Mouse (Mus musculus) ovary, postnatal 14 days (tissue): ENCODE measurements around the gene Rpl38.

ENCODE experiments used
- DNase-seq: peaks from one replicate; pipeline ENCODE4 v3.0.0; 2022; ENCODE audit warnings: low spot score

Gene Rpl38

DNA sequence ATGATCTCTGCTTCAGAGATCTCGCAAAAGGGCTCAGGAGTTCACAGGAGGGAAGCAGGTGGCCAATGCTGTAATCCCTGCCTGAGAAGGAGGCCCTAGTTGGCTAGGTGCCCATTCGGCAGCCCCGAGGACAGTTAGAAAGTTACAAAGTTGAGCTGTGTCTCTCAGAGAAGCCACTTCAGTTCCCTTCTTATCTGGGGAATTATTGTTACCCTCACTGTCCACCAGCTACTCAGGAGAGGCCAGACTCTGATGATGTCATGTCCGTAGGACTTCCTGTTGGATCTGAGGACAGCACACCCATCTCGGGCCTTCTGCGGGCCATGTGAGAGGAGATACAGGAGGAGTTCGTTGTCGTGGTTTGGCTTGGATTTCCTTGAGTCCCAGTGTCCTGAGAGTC is 11.3 kb downstream of the Rpl38 start:
- no peak for DNase-seq

DNA sequence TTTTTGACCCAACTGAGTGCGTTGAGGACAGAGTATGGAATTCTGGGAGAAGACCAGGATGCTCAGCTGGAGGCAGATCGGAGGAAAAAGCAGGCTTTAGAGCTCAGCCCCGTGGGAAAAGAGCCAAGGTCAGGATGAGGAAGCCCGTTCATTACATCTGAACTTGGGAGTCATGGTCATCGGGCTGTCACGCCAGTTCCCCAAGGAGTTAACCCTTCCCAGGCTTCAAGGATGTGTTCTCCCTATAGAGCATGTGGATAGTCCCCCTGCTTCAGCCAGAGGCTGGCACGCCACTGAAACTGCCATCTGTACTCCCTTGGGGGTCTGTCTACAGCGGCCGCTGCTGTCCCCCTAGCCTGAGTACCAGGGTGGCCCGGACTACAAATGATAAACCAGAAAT is 12.0 kb downstream of the Rpl38 start:
- no peak for DNase-seq

DNA sequence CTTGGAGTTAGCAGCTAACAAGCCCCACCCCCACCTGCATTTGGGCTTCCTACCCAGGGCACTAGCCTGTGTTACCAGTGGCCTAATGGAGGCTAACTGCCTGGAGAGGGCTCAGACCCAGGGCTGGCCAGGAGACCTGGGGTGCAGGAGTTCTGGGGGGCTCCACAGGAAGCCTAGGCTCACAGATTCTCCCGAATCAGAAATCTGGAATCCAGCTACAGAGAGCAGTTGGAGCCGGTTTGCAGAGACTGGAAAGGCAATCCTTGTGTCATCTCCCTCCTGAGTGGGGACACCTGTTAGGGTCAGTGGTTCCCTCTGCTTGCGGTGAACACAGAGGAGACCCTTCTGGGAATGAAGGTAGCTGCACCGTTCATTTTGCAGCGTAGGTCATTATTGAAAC is 12.7 kb downstream of the Rpl38 start:
- no peak for DNase-seq

DNA sequence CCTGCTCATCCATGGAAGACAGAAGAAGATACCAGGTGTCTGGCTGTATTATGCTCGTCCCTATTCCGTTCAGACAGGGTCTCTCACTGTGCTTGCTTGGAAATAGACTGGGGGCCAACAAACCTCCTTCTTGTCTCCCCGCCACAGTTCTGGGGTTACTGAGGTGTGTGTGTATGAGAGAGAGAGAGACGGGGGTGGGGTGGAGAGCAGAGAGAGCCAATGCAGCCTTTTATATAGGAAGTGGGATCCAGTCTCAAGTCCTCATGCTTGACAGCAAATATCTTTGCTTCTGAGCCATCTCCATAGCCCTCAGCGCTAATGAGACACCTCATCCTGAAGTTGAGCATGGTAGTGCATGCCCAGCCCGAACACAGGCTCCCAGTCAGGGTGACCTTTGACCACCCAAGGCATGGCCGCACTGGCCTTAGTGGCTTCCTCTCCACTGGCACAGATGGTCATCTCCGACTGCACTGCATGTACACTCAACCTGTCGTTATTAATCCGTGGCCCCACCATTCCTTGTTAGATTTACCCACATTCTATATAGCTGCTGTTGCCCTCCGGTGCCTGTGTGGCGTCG is 14.1 kb downstream of the Rpl38 start:
- DNase-seq: no peak

DNA sequence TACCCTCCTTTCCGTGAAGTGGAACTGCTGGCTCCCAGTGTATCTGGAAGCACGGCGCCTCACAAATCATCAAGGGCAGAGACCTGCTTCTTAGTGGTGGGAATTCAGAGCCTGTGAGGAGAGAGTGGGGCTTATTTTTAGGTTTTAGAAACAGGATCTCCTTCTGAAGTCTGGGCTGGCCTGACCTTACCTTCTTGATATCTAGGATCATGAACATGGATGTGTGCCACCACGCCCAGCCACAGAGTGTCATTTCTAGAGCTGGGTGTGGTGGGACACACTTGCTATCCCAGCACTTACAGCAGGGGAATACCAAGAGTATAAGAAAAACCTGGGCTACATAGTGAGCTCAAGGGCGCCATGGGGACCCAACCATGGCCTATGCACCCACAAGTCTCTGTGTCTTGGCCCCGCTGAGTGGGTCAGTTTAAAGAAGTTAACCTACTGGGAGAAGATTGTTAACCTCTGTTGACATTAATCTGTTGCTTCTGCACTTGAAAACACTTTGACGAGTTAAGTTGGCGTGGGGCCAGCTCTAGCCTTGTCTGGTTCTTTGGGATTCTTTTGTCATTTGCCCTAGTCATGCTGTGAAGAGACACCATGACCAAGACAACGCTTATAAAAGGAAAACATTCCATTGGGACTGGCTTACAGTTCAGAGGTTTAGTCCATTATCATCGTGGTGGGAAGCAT is 14.9 kb downstream of the Rpl38 start:
- no peak for DNase-seq

DNA sequence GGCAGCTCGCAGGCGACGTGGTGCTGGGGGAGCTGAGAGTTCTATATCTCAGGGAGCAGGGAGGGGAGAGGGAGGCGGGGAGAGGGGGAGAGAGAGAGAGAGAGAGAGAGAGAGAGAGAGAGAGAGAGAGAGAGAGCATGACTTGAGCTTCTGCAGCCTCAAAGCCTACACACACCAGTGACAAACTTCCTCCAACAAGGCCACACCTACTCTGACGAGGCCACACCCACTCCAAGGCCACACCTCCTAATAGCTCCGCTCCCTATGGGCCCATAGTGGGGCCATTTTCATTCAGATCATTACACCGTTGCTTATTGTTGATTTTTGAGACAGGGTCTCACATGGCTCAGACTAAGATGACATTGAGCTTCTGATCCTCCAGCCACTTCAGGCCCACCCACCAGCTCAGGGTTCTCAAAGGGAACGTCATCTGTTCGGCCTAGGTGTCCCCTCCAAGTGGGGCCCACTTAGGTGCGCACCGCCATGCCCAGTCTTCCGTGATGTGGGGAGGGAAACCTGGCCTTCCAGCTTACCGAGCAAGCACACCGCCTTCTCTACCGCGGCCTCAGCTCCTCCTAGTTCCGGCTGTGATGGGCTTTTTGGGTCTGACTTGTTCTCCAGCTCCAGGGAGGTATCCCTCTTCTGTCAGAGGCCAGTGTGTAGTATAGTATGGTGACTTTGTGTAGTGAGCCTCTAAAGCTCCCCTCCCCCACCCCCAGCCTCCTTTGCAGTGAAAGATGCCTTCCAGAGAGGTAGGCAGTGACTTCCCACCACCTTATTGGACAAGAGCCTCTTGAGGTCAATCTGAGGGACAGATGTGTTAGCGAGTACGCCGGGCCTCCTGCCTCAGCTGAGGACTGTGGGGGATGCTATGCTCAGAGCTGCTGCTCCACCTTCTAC is 15.6 kb downstream of the Rpl38 start:
- no peak for DNase-seq

DNA sequence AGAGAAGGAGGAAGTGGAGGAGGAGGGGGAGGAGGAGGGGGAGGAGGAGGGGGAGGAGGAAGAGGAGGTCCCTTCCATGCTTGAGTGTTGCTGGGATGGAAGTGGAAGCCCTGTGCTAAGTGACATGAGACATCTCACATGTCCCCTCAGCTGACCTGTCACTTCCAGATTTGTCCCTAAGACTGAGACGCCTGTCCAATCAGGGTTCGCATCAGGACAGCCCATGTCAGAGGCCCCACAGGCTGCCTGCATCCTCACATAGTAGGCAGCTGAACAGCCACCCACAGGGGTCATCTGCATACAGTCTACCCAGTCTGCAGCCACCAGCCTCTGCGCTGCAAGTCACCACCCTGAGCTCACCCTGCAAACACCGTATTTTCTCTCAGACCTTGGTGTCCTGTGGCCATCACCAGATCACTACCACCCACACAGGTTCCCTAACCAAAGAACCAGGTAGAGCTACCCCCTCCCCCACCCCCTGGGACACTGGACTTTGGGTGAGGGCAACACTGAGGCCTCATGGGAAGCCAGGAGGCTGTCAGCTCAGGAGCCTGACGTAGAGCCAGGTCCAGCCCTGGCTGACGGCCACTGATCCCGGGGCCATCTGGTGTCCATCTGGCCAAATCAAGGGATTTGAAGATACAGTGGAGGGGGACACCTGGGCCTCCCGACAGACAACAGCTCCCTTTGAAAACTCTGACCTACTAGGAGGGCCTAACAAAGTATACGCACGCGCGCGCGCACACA is 16.5 kb downstream of the Rpl38 start:
- DNase-seq: no peak

DNA sequence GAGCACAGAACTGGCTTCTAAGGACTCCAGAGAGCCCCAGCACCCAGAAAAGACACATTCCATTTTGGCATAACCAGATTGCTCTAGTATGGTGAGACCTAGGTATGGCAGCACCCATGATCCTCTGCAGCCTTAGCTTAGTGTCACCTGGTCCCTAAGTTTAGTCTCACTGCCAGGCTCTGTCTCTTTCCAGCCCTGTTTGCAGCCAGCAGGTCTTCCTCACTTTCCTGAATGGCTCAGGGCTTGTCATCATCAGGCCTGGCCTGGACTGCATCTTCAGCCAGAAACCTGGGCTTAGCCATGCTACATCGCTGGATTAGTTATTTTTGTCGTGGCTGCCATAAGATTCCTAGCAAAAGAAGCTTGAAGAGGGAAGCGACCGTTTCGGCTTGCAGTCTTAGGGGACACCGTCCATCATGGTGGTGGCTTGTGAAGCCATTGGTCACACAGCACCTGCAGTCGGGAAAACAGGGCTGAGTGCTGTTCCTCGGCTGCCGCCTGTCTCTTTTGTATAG is 17.3 kb downstream of the Rpl38 start:
- no peak for DNase-seq

DNA sequence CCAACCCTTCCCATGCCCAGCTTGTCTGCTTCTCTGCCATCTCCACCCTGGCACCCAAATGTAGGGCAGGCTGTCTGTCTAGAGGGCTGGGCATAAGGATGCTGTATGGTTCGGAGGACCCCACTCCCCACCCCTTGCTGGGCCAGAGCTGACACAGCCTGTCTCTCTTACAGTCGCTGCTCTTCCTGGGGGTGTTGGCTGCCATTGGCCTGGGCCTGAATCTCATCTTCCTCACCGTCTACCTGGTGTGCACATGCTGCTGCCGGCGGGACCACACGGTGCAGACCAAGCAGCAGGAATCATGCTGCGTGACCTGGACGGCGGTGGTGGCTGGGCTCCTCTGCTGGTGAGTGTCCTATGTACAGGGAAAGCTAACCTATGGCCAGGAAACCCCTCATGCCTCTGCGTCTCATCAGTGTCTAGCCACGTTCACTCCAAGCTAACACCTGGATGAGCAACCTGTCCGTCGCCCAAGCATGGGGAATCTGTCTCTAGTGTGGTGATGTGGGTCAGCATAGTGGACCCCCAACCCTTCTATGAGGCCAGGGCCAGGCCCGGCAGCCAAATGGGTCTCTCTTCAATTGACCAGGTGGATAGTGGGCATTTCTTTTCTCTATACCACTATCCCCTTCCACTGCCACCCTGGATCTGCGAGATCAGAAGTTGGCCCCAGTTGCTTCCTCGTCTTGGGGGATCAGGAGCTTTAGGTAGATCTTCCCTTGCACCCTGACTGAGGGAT is 18.1 kb downstream of the Rpl38 start:
- no peak for DNase-seq

DNA sequence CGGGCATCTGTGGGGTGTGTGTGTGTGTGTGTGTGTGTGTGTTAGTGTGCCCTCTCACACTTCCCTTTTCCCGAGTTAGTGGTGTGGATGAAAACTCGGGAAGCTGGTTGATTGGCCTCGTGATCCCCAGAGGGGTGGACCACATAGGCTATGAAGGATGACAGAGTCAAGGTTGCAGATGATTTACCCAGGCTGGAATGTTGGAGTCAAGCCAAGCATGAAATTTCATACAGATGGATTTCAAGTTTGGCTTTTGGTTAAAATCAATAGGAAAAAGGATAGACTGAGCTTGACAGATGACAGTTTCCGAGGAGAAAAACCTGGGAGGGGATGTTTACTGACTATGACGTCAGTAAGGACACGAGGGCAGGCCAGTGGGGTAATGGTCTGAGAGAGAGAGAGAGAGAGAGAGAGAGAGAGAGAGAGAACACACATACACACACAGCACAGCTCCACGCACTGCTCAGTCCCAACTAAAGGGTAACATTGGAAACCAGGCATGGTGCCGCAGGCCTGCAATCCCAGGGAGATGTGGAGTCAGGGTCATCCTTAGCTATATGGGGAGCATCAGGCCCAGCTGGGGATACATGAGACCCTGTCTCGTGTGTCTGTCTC is 19.4 kb downstream of the Rpl38 start:
- DNase-seq: no peak

DNA sequence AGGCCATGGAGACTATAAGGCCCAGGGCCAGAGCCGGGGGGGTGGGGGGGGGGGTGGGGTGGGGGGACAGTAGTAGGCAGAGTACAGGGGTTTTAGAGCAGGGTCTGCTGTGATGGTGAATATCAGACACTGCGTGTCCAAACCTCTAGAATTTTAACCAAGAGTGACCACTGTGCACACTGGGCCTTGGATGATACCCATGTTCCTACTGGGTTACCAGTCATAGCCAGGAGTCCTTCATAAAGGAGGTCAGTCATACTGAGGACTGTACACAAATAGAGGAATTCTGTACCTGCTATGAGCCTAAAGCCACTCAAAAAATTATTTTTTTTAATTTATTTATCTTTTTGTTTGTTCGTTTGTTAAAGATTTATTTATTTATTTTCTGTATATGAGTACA is 20.4 kb downstream of the Rpl38 start:
- no peak for DNase-seq

DNA sequence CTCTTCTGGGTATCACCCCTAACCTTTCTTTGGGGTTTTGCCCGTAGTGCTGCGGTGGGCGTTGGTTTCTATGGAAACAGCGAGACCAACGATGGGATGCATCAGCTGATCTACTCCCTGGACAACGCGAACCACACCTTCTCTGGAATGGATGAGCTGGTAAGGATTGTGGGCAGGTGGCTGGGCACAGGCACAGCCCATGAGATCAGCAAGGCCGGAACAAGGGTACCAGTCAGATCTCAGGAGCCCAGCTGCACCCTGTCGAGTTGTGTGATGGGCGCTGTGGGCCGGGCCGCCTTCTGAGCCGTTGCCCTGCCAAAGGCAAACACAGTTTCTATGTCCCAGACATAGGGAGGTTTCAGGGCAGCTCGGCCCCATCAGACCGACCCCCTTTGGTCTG is 21.9 kb downstream of the Rpl38 start:
- no peak for DNase-seq

DNA sequence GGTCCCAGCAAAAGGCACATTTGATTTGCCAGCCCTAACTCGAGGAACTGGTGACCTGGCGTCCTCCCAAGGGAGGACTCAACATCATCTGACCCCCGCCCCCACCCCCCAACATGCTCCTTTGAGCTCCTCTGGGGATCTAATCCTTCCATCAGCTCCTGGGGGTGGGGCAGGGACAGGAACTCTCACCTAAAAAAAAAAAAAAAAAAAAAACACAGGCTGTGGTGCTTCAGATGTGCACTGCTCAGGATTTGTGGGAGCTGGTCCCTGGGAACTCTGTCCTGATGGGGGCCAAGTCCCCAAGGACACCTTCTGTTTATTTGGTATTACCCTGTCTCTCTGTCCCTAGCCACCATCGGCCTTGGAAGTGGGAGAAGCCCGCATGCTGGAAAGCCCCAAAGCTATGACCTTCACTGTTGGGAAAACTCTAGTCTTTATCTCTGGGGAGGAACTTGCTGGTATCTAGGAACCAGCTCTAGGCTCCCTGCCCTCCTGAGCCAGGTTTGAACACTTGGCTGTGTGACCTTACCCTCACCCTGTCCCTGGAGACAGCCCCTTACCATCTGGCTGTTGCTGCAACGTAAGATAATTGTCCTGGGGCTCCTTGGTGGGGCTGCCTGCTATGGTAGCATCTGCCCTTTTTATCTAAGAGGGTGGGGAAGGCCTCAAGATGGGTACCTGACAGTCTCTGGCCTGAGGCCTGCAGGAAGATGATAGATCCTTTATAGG is 23.3 kb downstream of the Rpl38 start:
- no peak for DNase-seq

DNA sequence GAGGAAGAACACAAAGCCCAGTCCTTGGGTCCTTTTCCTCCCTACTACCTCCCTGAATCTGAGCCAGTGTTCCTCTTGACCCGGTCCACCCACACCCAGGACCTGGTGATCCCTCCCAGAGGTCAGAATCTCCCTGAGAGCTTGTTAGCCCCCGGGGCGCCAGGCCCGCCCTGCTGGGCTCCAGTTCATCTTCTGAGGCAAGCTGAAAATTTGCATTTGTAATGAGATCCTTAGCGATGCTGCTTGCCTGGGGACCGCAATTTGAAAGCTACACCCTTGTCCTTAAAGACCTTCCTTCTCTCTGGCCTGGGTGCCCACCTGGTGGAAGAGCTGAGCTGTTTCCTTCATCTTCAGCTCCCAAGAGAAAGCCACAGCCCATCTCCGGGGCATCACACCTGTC is 24.3 kb downstream of the Rpl38 start:
- no peak for DNase-seq

DNA sequence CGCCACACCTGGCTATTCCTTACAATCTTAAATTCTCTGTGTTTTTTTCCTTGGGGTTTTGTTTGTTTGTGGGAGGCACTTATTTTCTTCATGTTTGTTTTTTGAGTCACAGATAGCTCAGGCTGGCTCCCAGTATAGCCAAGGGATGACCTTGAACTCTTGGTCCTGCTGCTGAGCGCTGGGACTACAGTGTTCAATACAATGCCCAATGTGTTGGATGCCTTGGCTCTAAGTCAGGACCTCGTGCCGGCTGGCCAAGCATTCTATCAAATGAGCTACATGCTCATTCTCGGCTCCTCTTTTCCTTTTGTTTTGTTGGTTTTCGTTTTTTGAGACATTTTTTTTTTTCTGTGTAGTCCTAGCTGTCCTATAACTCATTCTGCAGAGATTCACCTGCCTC is 25.1 kb downstream of the Rpl38 start:
- DNase-seq: no peak

DNA sequence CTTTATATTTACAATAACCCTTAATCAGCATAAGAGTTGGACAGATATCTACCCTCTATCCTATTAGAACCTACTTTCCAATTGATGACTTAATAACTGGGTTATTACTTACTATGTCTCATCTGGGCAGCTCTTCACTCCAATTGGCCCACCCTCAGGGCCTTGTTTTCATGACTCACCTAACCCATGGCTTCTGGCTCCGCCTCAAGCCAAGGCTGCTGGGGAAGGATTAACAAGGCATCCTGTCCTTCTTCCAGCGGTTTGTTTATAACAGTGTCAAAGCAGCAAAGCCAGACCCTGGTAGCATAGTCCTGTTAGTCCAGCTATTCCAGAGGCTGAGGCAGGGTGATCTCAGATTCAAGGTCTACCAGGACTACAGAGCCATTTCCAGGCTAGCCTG is 26.1 kb downstream of the Rpl38 start:
- no peak for DNase-seq

DNA sequence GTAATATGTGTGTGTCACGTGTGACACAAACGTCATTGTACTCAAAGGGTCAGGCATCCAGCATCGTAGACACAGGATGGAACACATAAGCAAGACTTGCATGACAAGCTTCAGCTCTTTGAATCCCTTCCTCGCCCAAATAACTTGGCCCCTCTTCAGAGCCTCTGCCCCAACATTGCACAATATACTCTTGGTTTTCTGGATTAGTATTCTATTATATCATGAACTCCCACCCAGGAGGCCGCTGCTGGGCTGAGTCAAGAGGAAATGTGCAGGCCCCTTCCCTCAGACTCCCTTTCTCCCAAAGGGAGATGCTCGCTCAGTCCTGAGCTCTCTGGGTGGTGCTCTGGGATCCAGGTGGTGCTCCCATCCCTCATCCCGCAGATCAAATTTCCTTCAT is 30.2 kb downstream of the Rpl38 start:
- no peak for DNase-seq

DNA sequence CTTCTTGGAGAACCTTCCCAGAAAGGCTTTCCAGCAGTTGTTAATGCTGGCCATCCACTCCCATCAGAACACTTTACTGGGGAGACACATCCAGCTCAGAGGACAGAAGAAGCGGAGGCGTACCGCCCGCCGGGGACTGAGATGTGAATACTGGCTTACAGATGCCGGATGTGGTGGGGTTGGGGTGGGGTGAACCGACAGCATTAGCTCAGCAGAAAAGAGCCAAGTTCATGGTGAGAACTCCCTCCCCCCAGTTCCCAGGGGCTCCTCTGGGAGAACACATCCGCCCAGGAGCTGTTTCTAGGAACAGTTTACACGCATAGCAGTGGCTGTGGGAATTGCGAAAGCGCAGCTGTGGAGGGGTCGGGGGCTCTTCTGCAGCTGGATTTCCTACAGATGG is 31.2 kb downstream of the Rpl38 start:
- DNase-seq: no peak

DNA sequence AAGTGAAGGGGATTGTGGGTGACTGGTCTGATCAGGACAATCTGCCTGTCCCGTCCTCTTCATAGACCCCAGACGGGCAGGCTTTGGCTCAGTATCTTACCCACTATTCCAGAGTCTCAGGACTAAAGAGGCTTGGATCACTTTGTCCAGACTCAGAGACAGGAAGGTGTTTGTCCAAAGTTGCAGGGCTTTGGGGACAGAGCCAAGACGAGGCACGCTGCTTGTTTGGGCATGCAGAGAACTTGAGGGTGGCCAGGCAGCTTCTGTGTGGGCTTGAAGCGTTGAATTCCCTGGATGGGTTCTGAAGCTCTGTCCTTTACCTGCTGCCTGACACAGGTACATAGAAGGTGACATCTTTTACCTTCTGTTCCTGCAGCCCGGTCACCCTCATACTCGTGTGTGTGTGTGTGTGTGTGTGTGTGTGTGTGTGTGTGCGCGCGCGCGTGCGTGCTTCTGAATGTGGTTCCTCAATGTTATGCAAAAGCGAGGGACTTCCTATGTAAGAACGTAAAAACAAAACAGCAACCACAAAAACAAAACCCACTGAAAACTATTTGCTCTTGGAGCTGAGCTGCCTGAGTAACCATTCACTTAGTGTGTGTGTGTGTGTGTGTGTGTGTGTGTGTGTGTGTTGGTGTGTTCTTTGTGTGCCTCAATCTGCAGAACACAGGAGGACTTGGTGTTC is 34.1 kb downstream of the Rpl38 start:
- no peak for DNase-seq

DNA sequence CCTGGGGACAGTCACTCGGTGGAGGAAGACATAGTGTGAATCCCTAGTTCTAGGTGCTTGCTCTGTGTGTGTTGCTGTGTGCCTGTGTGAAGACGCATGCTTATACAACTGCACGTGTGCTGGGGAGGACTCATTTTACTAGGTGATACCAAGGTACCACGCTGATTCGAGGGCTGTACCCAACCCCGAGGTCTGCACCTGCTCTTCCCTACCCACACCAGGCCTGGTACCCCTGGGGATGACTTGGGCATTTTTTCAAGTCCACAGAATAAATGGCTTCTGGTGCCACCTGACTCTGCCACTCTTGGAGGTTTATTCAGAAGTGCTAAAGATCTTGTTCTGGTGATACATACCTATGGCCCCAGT is 34.7 kb downstream of the Rpl38 start:
- no peak for DNase-seq
